Mouse (Mus musculus) mouse trophoblast stem cell (cell line): ENCODE measurements around the gene Sesn1.

Source experiments
- in situ Hi-C, 2 experiments: fragments of 300-500 bp; cut with MseI, MboI; formaldehyde crosslinking; loops; 2 replicates in 1 of 2; 3 replicates in 1 of 2; pipeline ENCODE4 v1.15.1; 2025

Sesn1 gene

DNA sequence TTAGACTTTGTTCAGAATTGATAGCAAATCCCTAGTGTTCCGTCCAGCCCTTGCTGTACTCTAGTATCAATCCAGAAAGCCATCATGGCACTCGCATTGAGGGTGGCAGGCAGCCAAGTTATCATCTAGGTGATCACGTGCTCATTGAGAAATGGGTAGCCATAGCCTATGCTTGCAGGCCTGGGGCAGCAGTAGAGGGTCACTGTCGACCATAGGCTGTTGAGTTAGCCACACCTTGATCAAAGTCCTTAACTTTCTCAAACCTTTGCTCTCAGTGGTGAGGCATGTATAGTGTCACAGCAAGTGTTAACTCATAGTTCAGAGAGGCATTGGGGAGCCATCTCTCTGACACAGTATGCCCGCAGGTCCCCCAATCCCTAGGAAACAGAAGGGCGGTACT, 11.4 kb downstream of the Sesn1 start:
- in situ Hi-C loops, result loop anchor here in 1 of 2 experiments (10.0 kb wide), 1 partner anchor 144 kb away; no protein-coding TSS in a partner anchor

DNA sequence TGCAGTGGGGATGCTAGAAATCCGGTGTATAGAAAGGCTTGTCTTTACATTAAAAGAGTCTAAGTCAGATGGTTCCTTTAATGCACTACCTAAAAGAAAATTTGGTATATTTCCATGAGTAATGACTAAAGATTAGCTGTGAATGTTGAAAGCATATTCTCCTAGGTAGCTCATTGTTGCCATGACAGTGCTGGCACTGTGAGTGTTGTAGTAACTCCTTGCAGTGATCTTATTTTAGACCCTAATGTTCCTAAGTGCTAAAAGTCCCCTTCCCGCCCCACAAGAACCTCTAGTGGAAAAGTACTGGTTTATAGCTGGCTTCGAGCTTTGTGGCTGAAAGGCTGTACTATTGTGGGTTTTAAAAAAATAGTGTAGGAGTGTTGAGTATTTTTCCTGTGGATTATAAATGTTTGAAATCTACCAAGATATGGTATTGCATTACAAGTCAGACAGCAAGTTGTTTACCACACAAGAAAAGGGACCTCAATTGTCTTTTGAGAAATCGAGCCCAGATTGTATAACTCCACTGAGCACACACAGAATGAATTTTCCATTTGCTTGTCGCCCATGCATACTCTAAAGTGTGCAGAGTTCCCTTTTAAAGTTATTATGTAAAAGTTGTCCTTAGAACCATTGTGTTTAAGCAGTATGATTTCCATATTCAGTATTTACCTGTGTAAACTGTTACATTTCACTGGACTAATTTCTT, 13.0 kb downstream of the Sesn1 start:
- in situ Hi-C loops, result loop anchor here in 1 of 2 experiments (10.0 kb wide), 1 partner anchor 142 kb away; no protein-coding TSS in a partner anchor

DNA sequence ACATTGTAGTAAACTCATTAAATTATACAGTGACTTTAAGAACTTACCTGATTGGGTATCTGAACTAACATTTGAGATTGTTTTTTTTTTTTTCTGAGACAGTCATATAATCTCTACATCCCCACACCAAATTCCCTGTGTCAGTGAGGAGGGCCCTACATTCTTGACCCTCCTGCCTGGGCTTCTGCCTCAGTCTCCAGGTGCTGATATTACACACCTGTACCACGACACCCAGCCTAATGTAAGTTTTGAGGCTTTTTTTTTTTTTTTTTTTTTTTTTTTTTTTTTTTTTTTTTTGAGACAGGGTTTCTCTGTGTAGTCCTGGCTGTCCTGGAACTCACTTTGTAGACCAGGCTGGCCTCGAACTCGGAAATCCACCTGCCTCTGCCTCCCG, 13.5 kb downstream of the Sesn1 start:
- in situ Hi-C loops, result loop anchor here in 1 of 2 experiments (10.0 kb wide), 1 partner anchor 142 kb away; no protein-coding TSS in a partner anchor

DNA sequence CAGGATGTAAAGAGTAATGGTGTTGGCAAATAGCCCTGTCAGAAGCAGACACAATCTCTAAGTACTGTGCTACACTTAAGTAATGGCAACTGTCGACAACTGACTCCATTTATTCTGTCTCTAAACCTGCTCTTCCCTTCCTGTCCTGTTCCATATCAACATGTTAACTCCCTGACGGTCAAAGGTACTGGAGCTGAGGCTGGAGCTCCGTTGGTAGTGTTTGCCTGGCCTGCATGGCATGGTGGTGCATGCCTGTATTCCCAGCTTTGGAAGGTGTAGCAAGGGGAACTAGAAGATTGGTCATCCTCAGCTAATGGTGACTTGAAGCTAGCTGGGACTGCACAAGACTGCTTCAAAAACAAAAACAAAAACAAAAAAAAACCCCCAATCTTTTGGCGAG, 14.2 kb downstream of the Sesn1 start:
- in situ Hi-C loops, result loop anchor here in 1 of 2 experiments (10.0 kb wide), 1 partner anchor 141 kb away; no protein-coding TSS in a partner anchor

DNA sequence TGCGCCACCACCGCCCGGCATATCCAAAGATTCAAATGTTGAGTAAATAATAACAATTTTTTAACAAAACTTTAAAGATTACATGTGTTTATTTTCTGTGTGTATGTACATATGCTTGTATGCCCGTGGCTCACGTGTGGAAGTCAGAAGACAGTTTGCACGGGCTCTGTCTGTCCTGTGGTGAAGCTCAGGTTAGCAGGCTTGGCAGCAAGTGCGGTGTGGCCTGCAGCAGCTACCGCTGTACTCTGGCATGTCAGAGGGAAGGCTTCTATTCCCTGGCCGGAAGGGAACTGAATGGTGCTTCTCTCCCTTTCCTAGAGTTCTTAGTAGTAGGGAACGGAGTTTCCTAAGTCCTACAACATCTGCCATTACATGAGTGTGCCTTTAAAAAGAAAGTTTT, 15.3 kb downstream of the Sesn1 start:
- in situ Hi-C loops, result loop anchor here in 1 of 2 experiments (10.0 kb wide), 1 partner anchor 140 kb away; no protein-coding TSS in a partner anchor

DNA sequence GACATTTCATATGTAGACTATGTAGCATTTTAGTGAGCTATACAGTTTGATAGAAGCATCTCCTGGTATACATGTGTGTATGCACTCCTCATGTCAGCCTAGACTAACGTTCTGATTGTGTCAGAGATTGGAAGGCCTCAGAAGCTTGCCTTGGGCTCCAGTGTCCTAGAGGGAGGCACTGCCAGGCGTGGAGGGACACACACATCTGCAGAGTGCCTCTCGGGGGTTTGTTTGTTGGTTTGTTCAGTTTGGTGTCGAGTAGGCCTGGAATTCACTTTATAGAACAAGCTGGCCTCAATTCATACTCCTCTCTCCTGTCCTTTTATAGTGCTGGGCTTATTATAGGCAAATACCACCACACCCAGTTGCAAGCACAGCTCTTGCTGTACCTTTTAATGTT, 16.3 kb downstream of the Sesn1 start:
- in situ Hi-C loops, result loop anchor here in 1 of 2 experiments (10.0 kb wide), 1 partner anchor 139 kb away; no protein-coding TSS in a partner anchor

DNA sequence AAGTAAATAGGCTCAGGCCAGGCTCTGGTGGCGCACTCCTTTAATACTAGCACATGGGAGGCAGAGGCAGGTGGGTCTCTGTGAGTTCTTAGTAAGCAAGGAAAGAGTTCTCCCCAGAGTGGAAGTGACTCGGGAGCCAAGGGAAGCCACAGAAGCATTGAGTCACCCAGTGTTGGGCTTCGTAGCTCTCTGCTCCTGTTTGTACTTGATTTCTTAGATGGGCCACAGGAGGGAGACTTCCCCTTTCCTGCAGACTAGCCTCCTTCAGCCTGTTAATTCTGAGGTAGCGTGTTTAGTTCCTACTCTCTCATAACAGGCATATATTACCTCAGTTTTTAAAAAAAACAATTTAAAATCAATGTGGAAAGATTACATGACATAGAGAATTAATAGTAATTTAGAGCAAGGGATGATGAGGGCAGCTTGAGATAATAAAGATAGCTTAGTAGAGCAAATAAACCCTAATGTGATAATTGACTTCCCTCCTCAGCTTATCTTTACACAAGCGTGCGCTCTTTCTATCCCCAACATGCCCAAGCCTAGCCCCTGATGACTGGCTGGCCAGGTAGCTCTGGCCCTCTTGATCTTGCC, 16.9 kb downstream of the Sesn1 start:
- in situ Hi-C loops, result loop anchor here in 1 of 2 experiments (10.0 kb wide), 1 partner anchor 138 kb away; no protein-coding TSS in a partner anchor

DNA sequence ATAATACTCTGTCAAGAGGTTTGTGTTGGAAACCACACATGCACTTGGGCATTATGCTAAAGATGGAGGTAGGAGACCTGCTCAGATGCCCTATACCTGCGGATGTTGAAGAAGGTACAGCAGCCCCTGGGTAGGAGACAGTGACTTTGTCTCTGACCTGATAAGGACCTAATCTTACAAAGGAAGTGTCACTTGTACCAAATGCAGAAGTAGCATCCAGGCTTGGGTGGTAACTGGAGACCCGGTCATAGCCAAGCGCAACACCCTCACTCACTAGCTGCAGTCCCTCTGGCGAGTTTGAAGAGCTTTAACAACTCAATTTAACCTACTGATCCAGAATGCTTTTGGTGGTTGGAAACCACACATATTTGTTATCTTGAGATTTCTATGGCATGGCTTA, 18.0 kb downstream of the Sesn1 start:
- in situ Hi-C loops, result loop anchor here in 1 of 2 experiments (10.0 kb wide), 1 partner anchor 137 kb away; no protein-coding TSS in a partner anchor

DNA sequence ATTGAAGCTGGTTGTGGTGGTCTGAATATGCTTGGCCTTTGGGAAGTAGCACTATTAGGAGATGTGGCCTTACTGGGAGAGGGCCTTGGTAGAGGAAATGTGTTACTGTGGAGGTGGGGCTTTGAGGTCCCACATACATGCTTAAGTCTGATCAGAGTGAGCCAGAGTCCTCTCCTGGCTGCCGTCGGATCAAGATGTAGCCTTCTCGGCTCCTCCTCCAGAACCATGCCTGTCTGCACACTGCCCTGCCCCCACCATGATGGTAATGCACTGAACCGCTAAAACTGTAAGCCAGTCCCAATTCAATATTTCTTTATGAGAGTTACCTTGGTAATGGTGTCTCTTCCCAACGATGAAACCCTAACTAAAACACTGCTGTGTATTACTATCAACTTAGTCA, 19.5 kb downstream of the Sesn1 start:
- in situ Hi-C loops, result loop anchor here in 1 of 2 experiments (10.0 kb wide), 1 partner anchor 136 kb away; no protein-coding TSS in a partner anchor

DNA sequence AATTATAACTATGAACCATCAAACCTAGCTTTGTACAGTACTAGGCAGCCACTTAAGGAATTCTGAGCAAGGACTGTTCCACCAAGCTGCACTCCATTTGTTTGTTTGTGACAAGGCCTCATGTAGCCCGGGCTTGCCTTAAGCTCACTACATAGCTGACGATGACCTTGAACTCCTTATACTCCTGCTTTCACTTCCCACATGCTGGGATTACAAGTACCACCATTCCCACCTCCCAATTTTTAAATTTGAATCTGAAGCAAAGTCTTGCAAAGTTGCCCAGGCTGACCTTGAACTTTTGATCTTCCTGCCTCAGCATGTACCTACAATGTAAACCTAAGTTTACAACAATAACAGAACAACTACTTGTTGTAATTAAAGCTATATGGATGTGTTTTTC, 20.2 kb downstream of the Sesn1 start:
- in situ Hi-C loops, result loop anchor here (5.0 to 10.0 kb wide), 4 partner anchors 125 to 465 kb away; no protein-coding TSS in a partner anchor

DNA sequence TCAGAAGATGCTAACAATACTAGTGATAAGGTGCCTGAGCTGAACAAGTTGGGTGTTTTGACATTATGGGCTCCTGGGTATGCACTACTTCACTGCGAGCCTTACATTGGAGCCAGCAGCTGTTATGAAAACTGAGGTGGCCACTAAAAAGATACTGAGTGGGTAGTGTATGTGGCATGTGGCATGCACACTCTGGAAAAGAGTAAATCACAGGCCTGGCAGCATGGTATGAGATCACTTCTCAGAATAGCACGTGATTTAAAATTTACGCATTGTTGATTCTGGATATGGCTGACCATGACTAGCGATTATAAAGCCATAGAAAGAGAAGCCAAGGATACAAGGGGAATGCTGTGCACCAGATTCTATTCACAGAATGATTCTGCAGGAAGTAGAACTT, 20.7 kb downstream of the Sesn1 start:
- in situ Hi-C loops, result loop anchor here (5.0 to 10.0 kb wide), 3 partner anchors 124 to 464 kb away; no protein-coding TSS in a partner anchor

DNA sequence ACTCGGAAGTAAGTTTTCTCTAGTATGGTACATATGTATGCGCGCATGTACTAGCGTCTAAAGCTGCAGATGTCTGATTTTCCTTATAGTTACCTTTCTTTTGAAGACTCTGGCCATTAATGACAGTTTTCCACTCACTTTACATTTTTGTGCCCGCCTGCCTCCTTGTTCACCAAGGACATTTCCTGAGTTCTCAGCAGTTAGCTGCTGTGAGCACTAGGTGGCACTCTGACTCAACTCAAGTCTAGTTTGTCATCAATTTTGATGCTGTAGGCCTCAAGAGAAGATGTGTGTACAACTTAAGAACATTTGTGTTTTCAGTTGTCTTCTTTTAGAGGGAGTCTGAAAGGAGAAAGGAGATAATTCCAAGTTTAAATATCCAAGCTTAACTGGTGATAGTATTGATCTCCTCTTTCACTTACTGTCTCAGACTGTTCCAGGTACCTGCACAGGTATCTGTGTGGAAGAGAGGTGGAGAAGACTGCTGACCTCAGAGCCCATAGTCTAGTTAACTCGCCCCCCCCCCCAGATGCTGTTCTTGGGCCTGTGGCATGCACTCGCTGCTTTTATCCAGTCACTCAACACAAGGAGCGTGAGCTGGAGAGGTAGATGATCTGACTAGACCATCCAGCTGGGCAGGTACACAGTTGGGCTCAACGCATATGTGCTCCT, 21.3 kb downstream of the Sesn1 start:
- in situ Hi-C loops, result loop anchor here (5.0 to 10.0 kb wide), 3 partner anchors 124 to 464 kb away; no protein-coding TSS in a partner anchor

DNA sequence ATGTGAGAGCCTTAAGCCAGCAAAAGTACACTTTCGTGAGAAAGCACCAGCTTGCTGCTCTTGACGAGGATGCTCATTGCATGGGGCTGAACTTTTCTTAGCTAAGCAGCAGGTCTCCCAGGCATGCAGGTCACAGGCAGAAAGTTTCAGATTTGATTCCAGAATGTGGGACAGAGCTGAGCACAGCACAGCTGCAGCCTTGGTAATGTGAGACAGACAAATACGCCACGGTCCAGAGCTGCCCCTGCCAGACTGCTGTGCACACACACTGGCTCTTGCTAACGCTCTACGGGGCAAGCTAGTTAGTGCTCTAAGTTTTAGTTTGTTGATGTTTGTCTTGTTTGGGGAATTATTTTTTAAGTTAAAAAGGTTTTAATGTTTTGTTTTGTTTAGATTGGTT, 22.5 kb downstream of the Sesn1 start:
- in situ Hi-C loops, result loop anchor here (5.0 to 10.0 kb wide), 3 partner anchors 123 to 463 kb away; no protein-coding TSS in a partner anchor

DNA sequence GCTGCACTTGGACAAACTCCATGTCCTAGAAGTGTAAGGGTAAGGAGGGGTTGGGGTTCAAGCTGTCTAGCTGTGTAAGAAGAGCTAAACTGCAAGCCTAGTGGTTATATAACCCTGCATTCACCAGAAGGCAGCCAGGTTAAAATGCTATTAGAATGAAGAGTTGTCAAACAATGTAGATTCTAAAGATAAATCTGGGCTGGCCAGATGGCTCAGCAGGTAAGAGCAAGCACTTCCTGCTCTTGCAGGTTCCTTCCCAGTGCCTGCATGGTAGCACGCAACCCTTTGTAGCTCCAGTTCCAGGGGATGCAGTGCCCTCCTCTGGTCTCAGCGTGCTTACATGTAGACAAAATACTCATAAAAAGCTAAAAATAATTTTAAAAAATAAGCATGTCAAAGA, 24.4 kb downstream of the Sesn1 start:
- in situ Hi-C loops, result loop anchor here (5.0 to 10.0 kb wide), 3 partner anchors 121 to 461 kb away; no protein-coding TSS in a partner anchor

DNA sequence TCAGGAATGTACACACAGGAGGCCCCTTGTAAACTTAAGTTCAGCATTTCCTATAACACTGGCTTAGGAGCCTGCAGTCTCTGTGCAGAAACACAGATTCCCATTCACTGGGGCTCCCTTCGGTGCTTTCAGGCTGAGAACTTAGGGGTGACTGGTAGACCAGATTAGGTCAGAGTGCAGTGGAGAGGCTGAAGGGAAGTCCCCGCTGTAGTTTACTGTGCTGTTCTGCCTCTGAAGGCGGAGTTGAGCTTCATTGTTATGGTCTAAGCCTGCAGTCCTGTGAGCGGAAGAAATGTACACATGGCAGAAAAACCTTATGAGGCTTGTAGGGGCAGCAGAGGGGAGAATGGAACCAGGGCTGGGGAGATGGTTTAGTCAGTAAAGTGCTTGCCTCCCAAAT, 29.2 kb downstream of the Sesn1 start:
- in situ Hi-C loops, result loop anchor here in 1 of 2 experiments (10.0 kb wide), 2 partner anchors 116 to 456 kb away; no protein-coding TSS in a partner anchor

DNA sequence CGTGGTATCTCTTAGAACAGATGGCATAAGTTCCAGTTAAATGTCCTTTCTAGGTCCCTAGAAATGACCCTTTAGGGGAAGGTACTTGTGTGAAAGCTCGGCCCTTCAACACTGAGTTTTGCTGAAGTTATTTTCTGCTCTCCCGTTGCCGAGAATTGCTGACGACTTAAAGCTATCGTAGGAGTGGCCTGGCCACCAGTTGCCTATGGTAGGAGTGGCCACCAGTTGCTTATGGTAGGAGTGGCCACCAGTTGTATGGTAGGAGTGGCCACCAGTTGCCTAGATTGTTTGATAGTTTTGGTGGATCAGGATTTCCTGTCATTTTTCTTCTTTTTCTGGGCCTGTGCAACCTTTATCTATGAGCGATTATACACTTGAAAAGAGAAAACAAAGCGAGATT, 38.0 kb downstream of the Sesn1 start:
- in situ Hi-C loops, result no loop called here

DNA sequence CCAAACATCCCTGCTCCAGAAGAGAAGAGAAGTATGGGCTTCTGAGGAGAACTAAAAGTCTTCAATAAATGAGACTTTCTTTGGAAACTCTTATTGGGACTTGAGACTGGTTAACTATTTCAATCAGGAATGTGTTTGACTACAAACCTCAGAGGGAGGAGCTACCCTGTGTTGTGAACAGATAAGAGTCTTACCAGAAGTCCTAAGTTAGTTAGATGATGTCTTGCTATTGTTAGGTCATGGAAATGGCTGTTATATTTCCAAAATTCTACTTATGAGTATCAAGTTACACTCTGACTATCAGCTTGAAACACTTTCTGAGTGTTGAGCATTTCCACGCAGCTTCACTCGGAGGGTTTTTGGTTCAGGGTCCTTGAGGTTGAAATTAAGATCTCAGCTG, 39.0 kb downstream of the Sesn1 start:
- in situ Hi-C loops, result no loop called here

DNA sequence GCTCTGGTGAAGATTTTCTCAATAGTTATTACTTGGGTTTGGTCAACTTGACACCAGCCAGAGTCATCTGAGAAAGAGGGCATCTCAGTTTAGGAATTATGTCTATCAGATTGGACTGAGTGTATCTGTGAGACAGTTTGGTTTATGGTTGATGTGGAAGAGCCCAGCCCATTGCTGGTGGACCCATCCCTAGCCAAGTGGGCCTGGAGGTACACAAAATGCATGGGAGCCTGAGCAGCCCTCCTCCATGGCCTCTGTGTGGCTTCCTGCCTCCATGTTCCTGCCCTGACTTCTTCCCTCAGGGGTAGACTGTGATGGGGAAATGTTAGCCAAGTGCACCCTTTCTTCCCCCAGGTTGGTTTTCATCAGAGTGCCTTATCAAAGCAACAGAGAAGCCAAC, 50.1 kb downstream of the Sesn1 start:
- in situ Hi-C loops, result no loop called here

DNA sequence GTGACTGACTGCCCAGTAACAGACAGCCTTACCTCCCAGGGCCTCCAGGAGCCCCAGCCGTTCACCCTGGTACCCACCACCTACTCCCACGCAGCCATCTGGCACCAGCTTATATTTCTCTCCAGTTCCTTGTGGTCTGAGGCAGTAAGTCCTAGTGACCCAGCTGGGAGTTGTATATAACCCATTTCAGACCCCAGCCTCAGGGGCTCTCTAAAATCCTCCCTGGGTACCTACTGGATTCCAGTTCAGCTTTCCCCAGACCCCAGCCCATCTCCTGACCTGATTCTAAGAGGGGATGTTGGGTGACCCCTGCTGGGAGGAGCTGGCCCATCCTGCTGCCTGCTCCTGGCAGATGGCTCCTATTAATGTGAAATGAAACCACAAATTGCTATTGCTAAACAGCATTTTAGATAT, 50.5 kb downstream of the Sesn1 start:
- in situ Hi-C loops, result no loop called here

DNA sequence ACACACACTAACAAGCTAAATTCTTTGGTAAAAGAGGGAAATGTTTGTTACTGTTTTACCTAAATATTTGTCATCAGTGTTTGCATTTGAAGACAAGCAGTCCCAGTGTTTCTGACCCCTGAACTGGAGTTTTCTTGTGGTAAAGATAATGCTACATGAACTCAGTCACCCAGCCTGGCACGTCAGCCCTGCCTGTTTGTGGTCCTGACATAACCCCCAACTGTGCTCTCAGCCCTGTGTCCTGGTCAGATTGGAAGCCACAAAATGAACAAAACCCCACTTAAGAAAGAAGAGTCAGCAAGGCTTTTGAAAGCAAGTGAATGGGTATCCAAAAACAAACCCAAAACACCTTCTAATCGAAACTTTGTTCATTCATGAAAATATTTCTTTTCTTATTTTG, 53.3 kb downstream of the Sesn1 start:
- in situ Hi-C loops, result no loop called here

DNA sequence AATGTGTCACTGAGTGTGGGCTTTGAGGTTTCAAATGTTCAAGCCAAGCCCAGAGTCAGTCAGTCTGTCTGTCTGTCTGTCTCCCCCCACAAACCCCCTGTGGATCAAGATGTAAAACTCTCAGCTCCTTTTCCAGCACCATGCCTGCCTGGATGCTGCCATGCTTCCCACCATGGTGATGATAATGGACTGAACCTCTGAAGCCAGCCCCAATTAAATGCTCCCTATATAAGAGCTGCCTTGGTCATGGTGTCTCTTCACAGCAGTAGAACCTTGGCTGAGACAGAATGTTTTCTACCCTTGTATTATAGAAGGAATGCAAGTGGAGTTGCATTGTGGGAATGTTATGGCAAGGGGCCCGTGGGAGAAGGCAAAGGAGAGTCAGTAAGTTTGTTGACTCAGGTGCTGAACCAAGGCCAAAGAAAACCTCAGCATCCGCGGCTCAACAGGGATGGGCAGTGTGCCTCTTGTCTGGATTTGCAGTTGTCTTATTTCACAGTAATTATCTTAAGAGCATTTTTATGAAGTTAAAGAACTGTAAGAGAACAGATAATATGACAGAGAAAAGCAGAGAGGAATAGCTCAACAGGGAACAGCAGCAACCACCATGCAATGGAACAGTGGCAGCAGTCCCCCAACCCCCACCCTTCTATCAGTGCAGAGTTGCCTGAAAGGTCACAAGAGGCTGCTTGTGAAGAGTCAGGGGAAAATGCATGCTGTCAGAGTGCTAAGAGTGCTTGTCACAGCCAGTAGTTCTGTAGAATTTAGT, 56.5 kb downstream of the Sesn1 start:
- in situ Hi-C loops, result no loop called here
